Mouse (Mus musculus) spleen, adult 2 months (tissue): ENCODE data around the gene Adamtsl3.

Source experiments
- CTCF ChIP-seq: fragments of 200-500 bp; IDR thresholded peaks from 2 replicates; pipeline ENCODE4 v1.5.1; 2011; ENCODE audit warnings: mild to moderate bottlenecking, inconsistent platforms; ENCODE audit not compliant: insufficient read depth, insufficient read length, insufficient replicate concordance; ENCODE audit errors: extremely low read depth
- POLR2A ChIP-seq: fragments of 200-500 bp; IDR thresholded peaks from 2 replicates; pipeline ENCODE4 v1.6.1; 2011; ENCODE audit warnings: low read depth, low read length, inconsistent platforms

DNA sequence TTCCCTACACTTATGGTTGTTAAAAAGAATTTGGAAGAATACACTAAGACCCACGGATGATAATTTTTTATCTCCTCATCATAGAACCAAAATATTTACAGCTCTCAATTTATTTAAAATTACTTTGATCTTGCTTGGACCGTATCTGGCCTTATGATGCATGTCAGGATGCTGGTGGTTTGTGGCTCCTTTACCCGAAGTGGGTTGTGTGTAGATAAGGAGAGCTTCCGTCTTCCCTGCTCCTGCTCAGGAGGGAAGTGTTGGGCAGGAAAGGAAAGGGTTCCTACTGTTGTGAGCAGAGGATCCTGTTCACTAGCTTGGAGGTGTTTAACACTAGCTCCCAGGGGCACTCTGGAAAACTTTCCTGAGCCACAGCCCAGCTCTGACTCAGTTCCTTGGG lies 94.0 kb downstream of the Adamtsl3 start:
- TF ChIP-seq CTCF (no peak), POLR2A (no peak)
